Mouse (Mus musculus): ENCODE results near the gene Ctf2.
A peak's percentile ranks its signal among the peaks of the same experiment; 100 is the strongest.

Gene Ctf2

GRCm38 (mm10) chr7:127686740-127687449 is 45.1 kb downstream of the Ctf2 start:
- no peak for DNase-seq (ENCODE audit: low read depth, low spot score)

- no peak for DNase-seq (ENCODE audit: low read depth, low spot score)
Observed at GRCm38 (mm10) chr7:127685304-127686018, 46.5 kb downstream of the Ctf2 start.

- no peak for DNase-seq (ENCODE audit: low read depth, low spot score)
Observed at GRCm38 (mm10) chr7:127681888-127682553, 49.9 kb downstream of the Ctf2 start.

- DNase-seq (ENCODE audit: low read depth, low spot score): no peak
Observed at GRCm38 (mm10) chr7:127680541-127680940, 51.4 kb downstream of the Ctf2 start.

GRCm38 (mm10) chr7:127678811-127679210 is 53.2 kb downstream of the Ctf2 start:
- no peak for DNase-seq (ENCODE audit: low read depth, low spot score)

GRCm38 (mm10) chr7:127677609-127678008 is 54.4 kb downstream of the Ctf2 start:
- DNase-seq (ENCODE audit: low read depth, low spot score): no peak

GRCm38 (mm10) chr7:127677077-127677476 is 54.9 kb downstream of the Ctf2 start:
- DNase-seq (ENCODE audit: low read depth, low spot score): no peak

- no peak for DNase-seq (ENCODE audit: low read depth, low spot score)
Observed at GRCm38 (mm10) chr7:127675391-127675811, 56.6 kb downstream of the Ctf2 start.

- peak; percentile 47 for DNase-seq (ENCODE audit: low read depth, low spot score)
Observed at GRCm38 (mm10) chr7:127674977-127675376, 57.0 kb downstream of the Ctf2 start.

- no peak for DNase-seq (ENCODE audit: low read depth, low spot score)
Observed at GRCm38 (mm10) chr7:127672776-127673175, 59.2 kb downstream of the Ctf2 start.

GRCm38 (mm10) chr7:127671880-127672774 is 59.8 kb downstream of the Ctf2 start:
- no peak for DNase-seq (ENCODE audit: low read depth, low spot score)

Data from brain, embryonic 18.5 days (tissue).